Mouse (Mus musculus) hematopoietic stem cell, adult 5-6 weeks (primary cell): ENCODE results near the gene Islr. TPM values are rescaled to one million over a fixed set of nuclear protein-coding genes. Genes with fewer than 3 reads are reported as not detected.

Experiments
- ATAC-seq, 2 experiments: fragments of 125-278 bp in 1 of 2; replicated peaks in 1 of 2; 2 replicates each; pipeline ENCODE4 v1.8.0; 2016 to 2017; ENCODE audit warnings: inconsistent platforms in 2 of 2, mild to moderate bottlenecking in 2 of 2, moderate number of reproducible peaks in 2 of 2, low read depth in 1 of 2, moderate TSS enrichment in 1 of 2; ENCODE audit not compliant: low FRiP score in 2 of 2, poor library complexity in 2 of 2, severe bottlenecking in 2 of 2, insufficient read depth in 1 of 2, low TSS enrichment in 1 of 2
- total RNA-seq: library from RNA; stranded (forward); fragments of 172-1452, 232-1000 nt; gene quantifications from 2 replicates; pipeline ENCODE4 v1.2.3, GENCODE M21; 2017

The Islr gene
- total RNA-seq, 1 experiment from 2014 or later, result 1.5 TPM

GRCm38 (mm10) chr9:58201091-58201842 is 2.8 kb downstream of the Islr start:
- no peak for ATAC-seq

GRCm38 (mm10) chr9:58200270-58201090 is 3.6 kb downstream of the Islr start:
- ATAC-seq, result no peak

GRCm38 (mm10) chr9:58199381-58200269 is 4.5 kb downstream of the Islr start:
- ATAC-seq, result no peak

GRCm38 (mm10) chr9:58198801-58199371 is 5.2 kb downstream of the Islr start:
- ATAC-seq, result no peak

- ATAC-seq, result peak in 1 of 2 experiments; percentile 49; a peak in 1 of 4 replicates
These were observed 6.1 kb downstream of the Islr start for GRCm38 (mm10) chr9:58197781-58198701.

GRCm38 (mm10) chr9:58196610-58197567 is 7.2 kb downstream of the Islr start:
- ATAC-seq, result no peak

GRCm38 (mm10) chr9:58196141-58196540 is 8.0 kb downstream of the Islr start:
- no peak for ATAC-seq

GRCm38 (mm10) chr9:58195671-58196070 is 8.4 kb downstream of the Islr start:
- no peak for ATAC-seq

GRCm38 (mm10) chr9:58194222-58194621 is 9.9 kb downstream of the Islr start:
- ATAC-seq, result no peak

- ATAC-seq, result no peak
These were observed 19.6 kb downstream of the Islr start for GRCm38 (mm10) chr9:58184456-58184855.

GRCm38 (mm10) chr9:58179390-58179789 is 24.7 kb downstream of the Islr start:
- no peak for ATAC-seq

- no peak for ATAC-seq
These were observed 26.9 kb downstream of the Islr start for GRCm38 (mm10) chr9:58177165-58177564.

GRCm38 (mm10) chr9:58175745-58176487 is 28.2 kb downstream of the Islr start:
- no peak for ATAC-seq

- ATAC-seq, result no peak
These were observed 29.3 kb downstream of the Islr start for GRCm38 (mm10) chr9:58174818-58175251.

GRCm38 (mm10) chr9:58172863-58173262 is 31.2 kb downstream of the Islr start:
- no peak for ATAC-seq
